Mouse (Mus musculus) ES-E14 (cell line): ENCODE measurements around the gene Tm4sf20. TPM values are rescaled to one million over a fixed set of nuclear protein-coding genes. Genes with fewer than 3 reads are reported as not detected.
A peak's percentile ranks its signal among the peaks of the same experiment; 100 is the strongest.

ENCODE experiments used
- DNase-seq: peaks from one replicate; pipeline ENCODE4 v3.0.0-alpha.2; 2013; ENCODE audit warnings: low read depth, low spot score
- H3K27ac ChIP-seq: 2 replicates; pipeline ENCODE4 v1.5.1; 2012; ENCODE audit warnings: low read depth, mild to moderate bottlenecking, low read length, moderate library complexity, mixed read lengths; ENCODE audit not compliant: poor library complexity, insufficient read depth, severe bottlenecking
- H3K36me3 ChIP-seq: 2 replicates; pipeline ENCODE4 v1.6.1; 2012; ENCODE audit warnings: mild to moderate bottlenecking, low read length, moderate library complexity, mixed read lengths; ENCODE audit not compliant: control insufficient read depth, poor library complexity, insufficient read depth, severe bottlenecking
- H3K4me1 ChIP-seq, 2 experiments: fragments of 150-350 bp in 1 of 2; sonication (generic) in 1 of 2; 2 replicates each; pipeline ENCODE4 v1.6.1; 2012; ENCODE audit warnings: low read length in 2 of 2, mild to moderate bottlenecking in 1 of 2, mixed read lengths in 1 of 2; ENCODE audit not compliant: control insufficient read depth in 2 of 2, insufficient read depth in 2 of 2, poor library complexity in 1 of 2
- H3K4me3 ChIP-seq, 2 experiments: fragments of 150-350 bp in 1 of 2; sonication (generic) in 1 of 2; 2 replicates each; pipeline ENCODE4 v1.5.1; 2012; ENCODE audit warnings: low read length in 2 of 2, low read depth in 1 of 2, mild to moderate bottlenecking in 1 of 2, mixed read lengths in 1 of 2; ENCODE audit not compliant: insufficient read depth in 1 of 2, poor library complexity in 1 of 2, severe bottlenecking in 1 of 2
- H3K9ac ChIP-seq: 2 replicates; pipeline ENCODE4 v1.6.1; 2012; ENCODE audit warnings: low read depth, mild to moderate bottlenecking, low read length, mixed read lengths; ENCODE audit not compliant: poor library complexity, insufficient read depth, severe bottlenecking
- H3K9me3 ChIP-seq: fragments of 150-350 bp; sonication (generic); 2 replicates; pipeline ENCODE4 v1.6.1; 2012; ENCODE audit warnings: low read depth, mild to moderate bottlenecking, low read length; ENCODE audit not compliant: control insufficient read depth, insufficient read depth
- CHD2 ChIP-seq: IDR thresholded peaks from 2 replicates; pipeline ENCODE4 v1.6.1; 2014; ENCODE audit warnings: mild to moderate bottlenecking, low read depth, low read length, inconsistent platforms
- HCFC1 ChIP-seq: IDR thresholded peaks from 2 replicates; pipeline ENCODE4 v1.6.1; 2012; ENCODE audit warnings: low read length, inconsistent platforms, borderline replicate concordance; ENCODE audit not compliant: insufficient read depth
- MAFK ChIP-seq: IDR thresholded peaks from 2 replicates; pipeline ENCODE4 v1.6.1; 2014; ENCODE audit warnings: mild to moderate bottlenecking, low read depth, low read length, inconsistent platforms; ENCODE audit not compliant: insufficient read depth
- ZC3H11A ChIP-seq: IDR thresholded peaks from 2 replicates; pipeline ENCODE4 v1.6.1; 2012; ENCODE audit warnings: low read depth, mild to moderate bottlenecking, inconsistent platforms, low read length, borderline replicate concordance
- ZNF384 ChIP-seq: IDR thresholded peaks from 2 replicates; pipeline ENCODE4 v1.6.1; 2012; ENCODE audit warnings: low read depth, low read length, inconsistent platforms
- in situ Hi-C, 2 experiments: fragments of 600-800 bp; cut with MboI; formaldehyde crosslinking; loops; one replicate each; pipeline ENCODE4 v1.15.1; 2025; ENCODE audit warnings: low sequenced_read_pairs in 2 of 2, inconsistent platforms in 1 of 2; ENCODE audit not compliant: unreplicated experiment in 2 of 2
- total RNA-seq: library from RNA; depleted of rRNA; stranded (reverse); fragments of 300-350 nt; gene quantifications from 2 replicates; pipeline ENCODE4 v1.2.3, GENCODE M21; 2012

Gene Tm4sf20
- total RNA-seq, 1 experiment: not detected

GRCm38 (mm10) chr1:82766641-82767040 lies 1.6 kb downstream of the Tm4sf20 start:
- in situ Hi-C loops: loop anchor here in 1 of 2 experiments (10.0 kb wide), 1 partner anchor 212 kb away; no protein-coding TSS in a partner anchor
- no peak overlapping the region for H3K27ac ChIP-seq
- no peaks in the 10 kb centered on the region for H3K36me3 ChIP-seq
- no peaks in the 10 kb centered on the region for H3K4me1 ChIP-seq
- TF ChIP-seq HCFC1 (no peak), CHD2 (no peak), ZC3H11A (no peak), MAFK (no peak), ZNF384 (no peak)
- no peaks in the 10 kb centered on the region for H3K9me3 ChIP-seq
- no peak for DNase-seq
- H3K9ac ChIP-seq: no peak overlapping the region
- H3K4me3 ChIP-seq: no peak overlapping the region

GRCm38 (mm10) chr1:82766227-82766626 lies 2.0 kb downstream of the Tm4sf20 start:
- no peak overlapping the region for H3K27ac ChIP-seq
- H3K9me3 ChIP-seq: no peaks in the 10 kb centered on the region
- no peak overlapping the region for H3K9ac ChIP-seq
- no peaks in the 10 kb centered on the region for H3K4me1 ChIP-seq
- TF ChIP-seq ZC3H11A: no peak
- no peak for TF ChIP-seq CHD2
- no peak for TF ChIP-seq ZNF384
- TF ChIP-seq HCFC1: no peak
- no peak for TF ChIP-seq MAFK
- no peaks in the 10 kb centered on the region for H3K36me3 ChIP-seq
- H3K4me3 ChIP-seq: no peak overlapping the region
- no peak for DNase-seq
- in situ Hi-C loops: loop anchor here in 1 of 2 experiments (10.0 kb wide), 1 partner anchor 211 kb away; no protein-coding TSS in a partner anchor

- in situ Hi-C loops: loop anchor here in 1 of 2 experiments (10.0 kb wide), 1 partner anchor 207 kb away; no protein-coding TSS in a partner anchor
- Histone ChIP-seq H3K9me3 (no peaks in the 10 kb centered on the region), H3K27ac (no peak overlapping the region), H3K9ac (no peak overlapping the region), H3K4me1 (no peaks in the 10 kb centered on the region), H3K36me3 (no peaks in the 10 kb centered on the region), H3K4me3 (no peak overlapping the region)
- DNase-seq: no peak
- no peak for TF ChIP-seq MAFK
- TF ChIP-seq ZC3H11A: peak; percentile 49; the same call in 1 of the 2 replicates
- TF ChIP-seq CHD2: no peak
- TF ChIP-seq ZNF384: no peak
Measured at GRCm38 (mm10) chr1:82762274-82762673, 6.0 kb downstream of the Tm4sf20 start.

GRCm38 (mm10) chr1:82761454-82762169 lies 6.6 kb downstream of the Tm4sf20 start:
- Histone ChIP-seq H3K9ac (no peak overlapping the region), H3K9me3 (no peaks in the 10 kb centered on the region), H3K4me3 (no peak overlapping the region), H3K36me3 (no peaks in the 10 kb centered on the region), H3K4me1 (no peaks in the 10 kb centered on the region), H3K27ac (no peak overlapping the region)
- in situ Hi-C loops: loop anchor here in 1 of 2 experiments (10.0 kb wide), 1 partner anchor 207 kb away; no protein-coding TSS in a partner anchor
- DNase-seq: no peak
- no peak for TF ChIP-seq ZC3H11A
- no peak for TF ChIP-seq CHD2
- TF ChIP-seq MAFK: no peak
- no peak for TF ChIP-seq ZNF384
- TF ChIP-seq HCFC1: no peak
